Mouse (Mus musculus) liver, postnatal 0 days (tissue): ENCODE results near the gene Rnaseh2b.

Source experiments
- CTCF ChIP-seq: sonication (generic); IDR thresholded peaks from 2 replicates; pipeline ENCODE4 v1.5.1; 2016; ENCODE audit warnings: antibody characterized with exemption, low read depth
- EP300 ChIP-seq: IDR thresholded peaks from 2 replicates; pipeline ENCODE4 v1.6.1; 2016; ENCODE audit warnings: antibody characterized with exemption, low read depth, mild to moderate bottlenecking

- TF ChIP-seq EP300 (no peak), CTCF (no peak)
Observed at GRCm38 (mm10) chr14:62389729-62390536, 97.5 kb downstream of the Rnaseh2b start.
